Mouse (Mus musculus) embryo, embryonic 10.5 days (tissue): ENCODE measurements around the gene Tmtc4.

Experiments
- DNase-seq: peaks from one replicate; pipeline ENCODE4 v3.0.0-alpha.2; 2015; ENCODE audit warnings: low spot score

Tmtc4 gene

GRCm38 (mm10) chr14:122902136-122902535, 81.7 kb downstream of the Tmtc4 start:
- no peak for DNase-seq

- no peak for DNase-seq
Observed at GRCm38 (mm10) chr14:122901715-122902114, 82.1 kb downstream of the Tmtc4 start.

GRCm38 (mm10) chr14:122901177-122901576, 82.7 kb downstream of the Tmtc4 start:
- DNase-seq = no peak

GRCm38 (mm10) chr14:122900679-122901078, 83.2 kb downstream of the Tmtc4 start:
- DNase-seq = no peak

GRCm38 (mm10) chr14:122898550-122898949, 85.3 kb downstream of the Tmtc4 start:
- DNase-seq = no peak

GRCm38 (mm10) chr14:122896106-122896505, 87.7 kb downstream of the Tmtc4 start:
- DNase-seq = no peak

- no peak for DNase-seq
Observed at GRCm38 (mm10) chr14:122891470-122891968, 92.3 kb downstream of the Tmtc4 start.

GRCm38 (mm10) chr14:122888480-122888872, 95.4 kb downstream of the Tmtc4 start:
- DNase-seq = no peak

GRCm38 (mm10) chr14:122887702-122888479, 95.9 kb downstream of the Tmtc4 start:
- no peak for DNase-seq

- DNase-seq = no peak
Observed at GRCm38 (mm10) chr14:122887278-122887677, 96.6 kb downstream of the Tmtc4 start.

GRCm38 (mm10) chr14:122885893-122886292, 97.9 kb downstream of the Tmtc4 start:
- no peak for DNase-seq

- DNase-seq = no peak
Observed at GRCm38 (mm10) chr14:122883821-122884584, 99.8 kb downstream of the Tmtc4 start.

GRCm38 (mm10) chr14:122883410-122883806, 100.4 kb downstream of the Tmtc4 start:
- DNase-seq = no peak

GRCm38 (mm10) chr14:122882795-122883409, 100.9 kb downstream of the Tmtc4 start:
- DNase-seq = no peak

GRCm38 (mm10) chr14:122882201-122882639, 101.6 kb downstream of the Tmtc4 start:
- no peak for DNase-seq

GRCm38 (mm10) chr14:122881699-122882098, 102.1 kb downstream of the Tmtc4 start:
- no peak for DNase-seq

- no peak for DNase-seq
Observed at GRCm38 (mm10) chr14:122880291-122880690, 103.5 kb downstream of the Tmtc4 start.

- DNase-seq = no peak
Observed at GRCm38 (mm10) chr14:122877787-122878186, 106.0 kb downstream of the Tmtc4 start.

- DNase-seq = no peak
Observed at GRCm38 (mm10) chr14:122876723-122877122, 107.1 kb downstream of the Tmtc4 start.

GRCm38 (mm10) chr14:122876163-122876562, 107.7 kb downstream of the Tmtc4 start:
- peak; percentile 89 for DNase-seq

- DNase-seq = no peak
Observed at GRCm38 (mm10) chr14:122875636-122876035, 108.2 kb downstream of the Tmtc4 start.

GRCm38 (mm10) chr14:122875056-122875455, 108.8 kb downstream of the Tmtc4 start:
- no peak for DNase-seq

- no peak for DNase-seq
Observed at GRCm38 (mm10) chr14:122872612-122873011, 111.2 kb downstream of the Tmtc4 start.
